Mouse (Mus musculus) heart, postnatal 25 days (tissue): ENCODE results near the gene Notch3. TPM values are rescaled to one million over a fixed set of nuclear protein-coding genes. Genes with fewer than 3 reads are reported as not detected.
"Not testable (repeated sequence)": the region's sequence is repeated elsewhere in the genome, so short reads cannot be mapped to it uniquely, and the experiment has no call there.

ENCODE experiments used
- DNase-seq: peaks from one replicate; pipeline ENCODE4 v3.0.0; 2022; ENCODE audit warnings: low spot score
- intact Hi-C: fragments of 180-260 bp; cut with DNase I; formaldehyde crosslinking; loops from one replicate; pipeline ENCODE4 v1.15.1; 2025
- total RNA-seq, 2 experiments: library from RNA; stranded (reverse); gene quantifications; 2 replicates each; pipeline ENCODE4 v1.2.3; 2021

Gene Notch3
- total RNA-seq, 2 experiments from 2014 or later: 23.4 to 31.1 TPM

- DNase-seq: peak; percentile 62
- intact Hi-C loops: no loop called here
Observed at GRCm38 (mm10) chr17:32122587-32122970, 44.1 kb downstream of the Notch3 start.

DNA sequence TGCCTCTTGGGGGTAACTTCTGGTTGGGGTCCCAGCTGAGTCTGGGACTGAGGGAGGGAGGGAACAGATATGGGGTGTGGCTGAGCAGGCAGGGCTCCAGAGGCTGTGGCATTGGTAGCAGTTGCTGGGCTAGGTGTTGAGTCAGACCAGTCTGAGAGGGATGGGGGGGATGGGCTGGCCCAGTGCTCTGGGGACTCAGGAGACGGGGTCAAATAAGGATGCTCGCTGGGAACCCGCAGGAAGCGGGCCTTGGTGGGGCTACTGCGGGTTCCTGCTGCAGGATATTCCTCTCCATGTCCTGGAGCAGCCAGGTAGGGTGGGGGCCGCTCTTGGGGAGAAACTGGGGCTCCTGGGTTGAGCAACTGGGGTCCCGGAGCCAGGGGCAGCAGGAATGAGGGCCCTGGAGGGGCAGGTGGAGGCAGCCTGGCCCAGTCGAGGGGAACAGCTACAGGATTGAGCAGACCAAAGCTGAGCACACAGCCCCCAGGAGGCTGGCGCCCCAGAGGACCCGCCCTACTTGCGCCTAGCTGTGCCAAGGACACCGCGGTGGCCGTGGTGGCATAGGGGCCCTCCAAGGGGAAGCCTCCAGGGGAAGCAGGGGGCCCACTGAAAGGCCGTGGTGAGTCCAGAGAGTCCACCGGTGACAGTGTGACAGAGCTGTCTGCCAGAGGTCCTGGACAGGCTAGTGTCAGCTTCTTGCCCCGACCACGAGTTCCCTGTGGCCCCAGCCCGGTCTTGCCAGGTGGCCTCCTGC is 44.6 kb downstream of the Notch3 start:
- no peak for DNase-seq

GRCm38 (mm10) chr17:32120771-32121532 is 45.7 kb downstream of the Notch3 start:
- intact Hi-C loops: no loop called here
- no peak for DNase-seq

More for the DNA sequence above, 44.6 kb downstream of the Notch3 start:
- intact Hi-C loops: no loop called here

- no peak for DNase-seq
- intact Hi-C loops: no loop called here
Observed at GRCm38 (mm10) chr17:32119196-32119595, 47.5 kb downstream of the Notch3 start.

DNA sequence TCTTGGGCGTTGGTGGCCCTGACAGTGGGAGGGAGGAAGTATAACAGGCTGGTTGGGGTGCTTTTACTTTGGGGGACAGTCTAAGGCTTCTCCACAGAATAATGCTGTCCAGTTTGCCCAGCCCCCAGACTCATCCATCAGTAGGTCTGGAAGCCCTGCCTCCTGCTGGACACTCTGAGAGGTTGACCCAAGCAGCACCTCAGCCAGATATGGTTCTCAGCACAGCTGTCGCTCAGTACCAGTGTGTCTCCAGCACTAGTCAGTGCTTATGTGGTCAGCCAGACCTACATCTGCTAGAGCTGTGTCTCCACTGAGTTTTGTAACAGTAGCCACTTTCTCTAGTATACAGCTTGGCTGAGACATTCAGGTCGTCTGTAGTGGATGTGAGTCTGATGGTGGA is 48.2 kb downstream of the Notch3 start:
- no peak for DNase-seq
- intact Hi-C loops: no loop called here

DNA sequence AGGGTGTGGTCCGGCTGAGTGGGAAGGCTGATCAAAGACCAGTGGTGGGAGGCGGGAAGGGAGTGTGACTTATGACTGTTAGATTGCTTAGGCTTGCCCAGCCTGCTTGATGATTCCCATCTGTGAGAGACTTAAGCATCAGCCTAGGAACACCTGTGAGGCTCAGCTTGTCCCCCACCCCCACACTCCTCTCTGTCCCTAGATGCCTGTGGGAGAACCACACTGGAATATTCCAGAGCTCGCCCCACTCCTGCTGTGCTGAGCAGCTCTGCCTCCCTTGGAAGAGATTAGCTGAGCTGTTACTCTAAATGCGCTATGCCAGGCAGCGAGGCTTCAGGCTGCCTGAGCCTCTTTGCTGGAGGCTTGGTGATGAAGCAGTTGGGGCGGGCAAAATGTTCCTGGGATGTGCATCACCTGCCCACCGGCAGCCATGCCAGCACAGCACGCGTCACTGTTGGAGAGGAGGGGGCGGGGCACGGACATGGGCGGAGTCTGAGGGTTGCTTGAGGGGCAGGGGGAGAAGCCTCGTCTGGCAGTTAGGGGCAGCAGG is 48.7 kb downstream of the Notch3 start:
- DNase-seq, intact Hi-C loops: not testable (repeated sequence)

- intact Hi-C loops: no loop called here
- peak; percentile 45 for DNase-seq
Observed at GRCm38 (mm10) chr17:32117287-32117871, 49.3 kb downstream of the Notch3 start.

DNA sequence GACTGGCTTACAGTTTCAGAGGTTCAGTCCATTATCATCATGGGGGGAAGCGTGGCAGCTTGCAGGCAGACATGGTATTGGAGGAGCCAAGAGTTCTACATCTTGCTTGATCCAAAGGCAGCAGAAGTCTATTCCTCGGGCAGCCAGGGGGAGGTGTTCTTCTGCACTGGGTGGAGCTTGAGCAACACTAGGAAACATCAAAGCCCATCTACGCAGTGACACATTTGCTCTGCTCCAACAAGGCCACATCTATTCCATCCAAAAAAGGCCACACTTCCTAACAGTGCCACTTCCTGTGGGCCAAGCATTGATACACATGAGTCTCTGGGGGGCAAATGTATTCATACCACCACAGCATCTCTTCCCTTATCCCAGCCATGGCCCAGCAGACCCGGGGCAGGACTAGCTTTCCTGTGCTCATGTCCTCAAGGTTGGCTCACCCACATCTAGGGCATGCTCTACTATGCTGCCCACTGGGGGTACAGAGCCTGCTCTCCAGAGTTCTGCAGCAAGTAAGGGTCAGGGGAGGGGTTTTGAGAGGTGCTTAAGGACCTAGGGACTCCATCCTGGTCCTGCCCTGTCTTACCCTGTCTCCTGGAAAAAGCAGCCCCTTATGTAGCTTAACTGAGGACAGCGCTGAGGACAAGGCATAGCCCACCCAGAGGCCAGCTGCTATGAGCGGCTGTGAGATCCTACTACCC is 49.9 kb downstream of the Notch3 start:
- intact Hi-C loops: no loop called here

DNA sequence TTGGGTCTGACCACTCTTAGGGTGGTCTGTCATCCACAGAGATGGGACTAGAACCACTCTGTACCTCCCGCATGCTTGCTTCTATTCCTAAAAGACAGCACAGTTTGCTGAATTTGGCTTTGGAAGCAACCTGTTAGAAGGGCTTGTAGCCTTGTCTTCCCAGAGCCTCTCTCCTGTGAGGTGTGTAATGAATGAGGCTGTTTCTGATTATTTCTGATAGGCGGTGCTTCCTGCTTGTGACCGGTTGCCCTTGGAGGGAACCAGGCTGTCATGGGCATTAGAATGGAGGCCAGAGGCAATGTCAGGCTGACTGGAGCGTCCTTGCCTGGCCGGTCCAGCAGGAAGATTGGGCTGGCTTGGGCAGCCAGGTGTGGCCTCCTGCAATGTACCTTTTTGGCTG is 52.2 kb downstream of the Notch3 start:
- DNase-seq, intact Hi-C loops: not testable (repeated sequence)

More for the DNA sequence above, 49.9 kb downstream of the Notch3 start:
- DNase-seq: no peak

DNA sequence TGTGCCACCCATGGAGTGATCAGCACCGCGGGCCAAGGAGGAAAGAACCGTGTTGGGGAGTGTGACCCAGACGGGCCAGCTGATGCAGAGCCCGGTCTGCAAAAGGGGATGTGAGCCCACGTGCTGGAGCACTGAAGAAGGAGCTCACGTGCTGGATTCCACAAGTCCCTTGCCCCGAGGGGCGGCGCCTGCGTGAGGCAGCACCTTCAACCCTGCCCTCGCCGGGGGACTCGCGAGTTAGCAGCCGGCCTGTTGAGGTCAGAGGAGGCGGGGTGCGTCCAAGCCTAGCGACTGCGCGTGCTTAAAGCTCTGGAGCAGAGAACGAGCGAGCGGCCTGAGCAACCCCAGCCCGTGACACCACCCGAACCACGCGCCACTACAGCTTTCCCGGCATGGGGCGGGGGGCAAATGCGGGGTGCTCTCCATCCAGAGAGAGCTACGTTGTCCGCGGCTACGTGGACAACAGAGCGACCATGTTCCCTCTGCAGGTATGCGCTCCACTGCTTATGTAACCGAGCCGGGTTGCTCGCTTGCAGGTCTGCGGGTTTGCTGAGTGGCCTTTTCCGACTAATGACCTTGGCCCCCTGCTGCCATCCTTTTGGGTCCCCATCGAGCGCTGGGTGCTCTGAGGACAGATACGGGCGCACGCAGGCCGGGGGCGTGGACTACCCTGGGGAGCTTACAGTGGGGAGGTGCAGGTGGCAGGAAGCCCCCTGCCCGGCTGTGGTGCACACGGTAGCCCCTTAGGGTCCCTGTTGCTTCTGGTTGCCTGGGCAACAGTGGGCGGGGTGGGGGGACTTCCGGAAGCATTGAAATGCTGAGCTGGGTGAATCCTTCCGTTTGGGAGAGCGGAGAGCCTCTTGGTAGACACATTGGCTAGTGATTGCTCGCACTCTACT is 52.9 kb downstream of the Notch3 start:
- intact Hi-C loops: no loop called here
- DNase-seq: peak; percentile 66

DNA sequence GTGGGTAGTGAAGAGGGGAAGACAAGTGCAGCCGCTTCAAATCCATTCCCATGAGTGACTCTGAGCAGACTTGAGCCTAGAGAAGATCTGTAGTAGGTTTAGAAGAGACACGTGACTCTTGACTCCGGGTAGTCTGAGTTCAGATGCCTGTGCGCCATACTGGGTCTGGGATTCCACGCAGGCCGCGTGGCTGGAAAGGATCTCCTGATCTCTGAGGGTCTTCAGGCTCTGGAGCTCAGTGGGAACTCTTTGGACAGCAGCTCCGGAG is 53.5 kb downstream of the Notch3 start:
- intact Hi-C loops: no loop called here
- no peak for DNase-seq

DNA sequence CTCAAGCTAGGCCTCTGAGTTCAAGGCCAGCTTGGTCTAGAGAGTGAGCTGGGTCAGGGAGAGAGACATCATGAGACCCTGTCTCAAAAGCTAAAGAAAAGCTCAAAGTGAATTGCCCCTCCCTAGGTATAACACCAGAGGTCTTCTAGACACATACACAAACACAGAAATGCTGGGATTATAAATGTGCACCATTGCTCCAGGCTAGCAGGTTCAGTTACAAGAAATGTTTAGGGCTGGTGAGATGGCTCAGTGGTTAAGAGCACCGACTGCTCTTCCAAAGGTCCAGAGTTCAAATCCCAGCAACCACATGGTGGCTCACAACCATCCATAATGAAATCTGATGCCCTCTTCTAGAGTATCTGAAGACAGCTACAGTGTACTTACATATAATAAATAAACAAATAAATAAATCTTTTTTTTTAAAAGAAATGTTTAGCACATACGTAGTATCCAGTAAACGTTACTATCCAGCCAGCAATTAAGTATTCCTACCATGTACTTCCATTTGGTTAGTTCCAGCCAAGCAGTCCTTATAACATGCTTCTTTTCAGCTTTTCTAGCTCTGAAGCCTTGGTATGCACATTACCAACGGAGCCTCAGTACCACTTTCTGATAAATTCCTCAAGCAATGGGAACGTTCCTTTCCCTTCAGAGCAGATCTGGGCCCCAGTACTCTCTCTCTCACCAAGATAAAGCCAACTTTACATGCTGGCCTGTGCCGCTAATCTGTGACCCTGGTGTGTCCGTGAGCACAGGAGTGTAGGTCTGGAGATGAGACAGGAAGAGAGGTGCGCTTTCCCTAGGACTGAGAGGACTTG is 54.0 kb downstream of the Notch3 start:
- no peak for DNase-seq
- intact Hi-C loops: no loop called here

DNA sequence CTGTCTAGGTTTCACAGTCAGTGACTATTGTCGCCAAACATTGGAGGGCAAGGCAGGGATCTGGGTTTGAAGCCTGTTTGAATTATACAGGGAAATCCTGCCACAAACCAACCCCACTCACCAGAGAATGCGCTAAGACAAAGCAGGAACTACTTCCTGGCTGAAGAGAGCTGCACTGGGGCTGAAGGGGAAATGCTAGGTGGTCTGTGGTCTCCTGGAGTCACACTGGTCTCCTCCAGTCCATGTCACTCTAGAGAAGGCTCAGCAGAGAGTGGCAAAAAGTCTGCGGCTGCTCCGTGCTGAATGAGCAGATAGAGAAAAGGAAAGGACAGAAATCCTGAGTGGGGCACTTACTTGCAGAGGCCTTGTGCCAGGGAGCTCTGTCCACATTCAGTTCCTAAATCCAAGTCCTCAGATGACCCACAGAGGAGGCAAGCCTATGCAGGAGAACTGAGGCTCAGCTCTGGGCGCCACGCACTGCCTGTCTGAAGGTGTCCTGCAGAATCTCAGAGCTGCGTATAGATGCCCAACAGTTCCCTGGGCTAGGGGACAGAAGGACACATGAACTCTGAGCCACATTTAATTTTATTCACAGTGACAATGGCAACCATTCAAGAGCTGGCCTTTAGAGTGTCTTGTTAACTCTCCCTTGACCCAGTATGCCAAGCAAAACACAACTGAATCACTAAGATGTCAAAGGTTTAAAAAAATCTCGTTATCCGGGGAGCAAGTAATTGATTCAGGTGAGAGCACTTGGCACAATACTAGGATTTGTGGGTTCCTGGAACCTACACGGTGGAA is 55.5 kb downstream of the Notch3 start:
- DNase-seq: no peak
- intact Hi-C loops: no loop called here

GRCm38 (mm10) chr17:32110424-32110823 is 56.2 kb downstream of the Notch3 start:
- intact Hi-C loops: no loop called here
- no peak for DNase-seq

- intact Hi-C loops: no loop called here
- DNase-seq: no peak
Observed at GRCm38 (mm10) chr17:32109201-32109940, 57.3 kb downstream of the Notch3 start.

DNA sequence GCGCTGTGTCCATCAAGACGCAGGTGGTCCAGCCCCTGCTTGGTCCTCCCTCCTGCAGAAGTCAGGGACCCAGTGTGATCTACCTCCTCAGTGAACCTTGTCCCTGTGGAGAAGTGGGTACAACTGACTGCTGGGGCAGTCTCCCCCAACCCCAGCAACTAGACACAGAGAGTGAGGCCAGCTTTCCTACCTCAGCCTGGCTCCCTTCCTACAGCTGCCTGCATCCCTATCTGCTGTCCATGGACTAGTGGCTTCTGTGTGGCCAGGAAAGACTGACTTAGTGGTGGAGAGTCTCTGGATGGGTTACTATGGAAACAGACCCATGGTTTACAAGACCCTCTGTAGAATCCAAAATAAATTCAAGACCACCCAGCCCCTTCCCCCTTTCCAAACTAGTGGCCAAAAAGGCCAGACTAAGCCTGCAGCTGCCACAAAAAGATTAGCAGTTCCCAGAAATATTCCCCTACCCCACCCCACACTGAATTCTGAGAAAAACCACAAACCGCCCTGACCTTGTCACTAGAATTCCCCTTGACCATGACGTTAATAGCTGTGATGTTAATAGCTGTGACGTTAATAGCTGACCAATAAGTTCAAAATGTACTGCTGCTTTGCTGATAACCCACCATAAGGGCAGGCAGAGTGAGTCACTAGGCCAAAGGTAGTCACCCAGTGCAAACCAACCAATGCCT is 58.2 kb downstream of the Notch3 start:
- DNase-seq: not testable (repeated sequence)

More for the DNA sequence above, 58.2 kb downstream of the Notch3 start:
- intact Hi-C loops: not testable (repeated sequence)
